Mouse (Mus musculus): Measurements from ENCODE around the gene Gm17334.
A peak's percentile ranks its signal among the peaks of the same experiment; 100 is the strongest.

Gm17334 gene

DNA sequence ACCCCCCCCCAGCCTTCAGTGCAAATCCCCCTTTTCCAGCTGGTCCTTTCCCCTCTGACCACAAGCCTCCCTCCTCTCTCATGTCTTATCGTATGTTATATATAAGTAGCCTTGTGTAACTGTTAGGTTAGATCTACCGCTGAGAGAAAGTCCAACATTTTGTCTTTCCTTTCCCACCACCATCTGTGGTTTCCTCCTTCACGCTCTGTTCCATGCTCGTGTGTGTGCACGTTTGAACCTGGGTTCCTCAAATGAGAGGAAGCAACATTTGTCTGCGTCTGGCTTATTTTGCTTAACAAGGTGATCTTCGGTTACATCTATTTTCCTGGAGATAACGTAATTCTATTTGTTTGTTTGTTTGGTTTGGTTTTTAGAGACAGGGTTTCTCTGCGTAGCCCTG is 25.0 kb downstream of the Gm17334 start:
- no peak for DNase-seq (ENCODE audit: low spot score in 2 of 2)

DNA sequence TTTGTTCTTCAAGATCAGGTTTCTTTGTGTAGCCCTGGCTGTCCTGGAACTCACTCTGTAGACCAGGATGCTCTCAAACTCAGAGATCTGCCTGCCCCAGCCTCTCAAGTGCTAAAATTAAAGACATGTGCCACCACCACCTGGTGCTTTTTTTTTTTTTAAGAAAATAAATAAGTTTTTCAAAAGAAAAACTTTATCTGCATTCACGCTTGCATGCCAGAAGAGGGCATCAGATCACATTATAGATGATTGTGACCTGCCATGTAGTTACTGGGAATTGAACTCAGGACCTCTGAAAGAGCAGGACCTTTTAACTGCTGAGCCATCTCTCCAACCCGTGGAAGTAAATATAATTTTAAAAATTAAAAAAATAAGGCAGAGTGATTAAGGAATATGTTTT is 27.7 kb downstream of the Gm17334 start:
- DNase-seq (ENCODE audit: low spot score in 2 of 2): no peak

DNA sequence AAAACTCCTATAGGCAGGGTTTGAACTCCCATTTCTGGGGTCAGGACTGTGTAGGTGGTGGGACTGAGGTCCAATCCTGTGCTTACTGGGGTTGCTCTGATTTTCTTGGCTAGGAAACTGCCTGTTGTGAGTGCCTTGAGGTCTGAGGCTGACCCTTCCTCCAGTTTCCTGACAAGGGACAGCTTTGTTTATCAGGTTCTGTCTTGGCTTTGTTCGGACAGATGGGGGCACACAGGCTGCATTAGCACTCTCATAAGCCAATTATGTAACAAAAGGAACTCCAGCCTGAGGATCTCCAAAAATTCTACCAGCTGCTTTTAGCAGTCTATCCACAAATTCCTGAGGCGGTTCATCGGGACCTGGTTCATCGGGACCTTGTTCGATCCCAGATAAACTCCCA is 30.6 kb downstream of the Gm17334 start:
- no peak for DNase-seq (ENCODE audit: low spot score in 2 of 2)

DNA sequence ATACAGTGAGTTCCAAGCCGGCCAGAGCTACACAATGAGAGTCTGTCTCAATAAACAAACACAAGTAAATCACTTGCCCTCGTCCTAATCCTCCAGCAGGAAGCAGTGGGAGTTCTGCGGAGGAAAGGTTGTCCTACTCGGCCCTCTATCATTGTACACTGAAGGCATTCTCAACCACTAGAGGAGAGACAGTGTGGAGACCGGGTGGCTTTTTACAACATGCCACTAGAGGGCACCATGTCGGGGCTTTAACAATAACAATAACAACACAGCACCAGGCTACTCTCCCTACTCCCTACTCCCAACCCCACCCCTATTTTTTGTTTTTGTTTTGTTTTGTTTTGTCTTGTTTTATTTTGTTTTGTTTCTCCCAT is 35.4 kb downstream of the Gm17334 start:
- DNase-seq (ENCODE audit: low spot score in 2 of 2): peak; percentile 10 to 39

DNA sequence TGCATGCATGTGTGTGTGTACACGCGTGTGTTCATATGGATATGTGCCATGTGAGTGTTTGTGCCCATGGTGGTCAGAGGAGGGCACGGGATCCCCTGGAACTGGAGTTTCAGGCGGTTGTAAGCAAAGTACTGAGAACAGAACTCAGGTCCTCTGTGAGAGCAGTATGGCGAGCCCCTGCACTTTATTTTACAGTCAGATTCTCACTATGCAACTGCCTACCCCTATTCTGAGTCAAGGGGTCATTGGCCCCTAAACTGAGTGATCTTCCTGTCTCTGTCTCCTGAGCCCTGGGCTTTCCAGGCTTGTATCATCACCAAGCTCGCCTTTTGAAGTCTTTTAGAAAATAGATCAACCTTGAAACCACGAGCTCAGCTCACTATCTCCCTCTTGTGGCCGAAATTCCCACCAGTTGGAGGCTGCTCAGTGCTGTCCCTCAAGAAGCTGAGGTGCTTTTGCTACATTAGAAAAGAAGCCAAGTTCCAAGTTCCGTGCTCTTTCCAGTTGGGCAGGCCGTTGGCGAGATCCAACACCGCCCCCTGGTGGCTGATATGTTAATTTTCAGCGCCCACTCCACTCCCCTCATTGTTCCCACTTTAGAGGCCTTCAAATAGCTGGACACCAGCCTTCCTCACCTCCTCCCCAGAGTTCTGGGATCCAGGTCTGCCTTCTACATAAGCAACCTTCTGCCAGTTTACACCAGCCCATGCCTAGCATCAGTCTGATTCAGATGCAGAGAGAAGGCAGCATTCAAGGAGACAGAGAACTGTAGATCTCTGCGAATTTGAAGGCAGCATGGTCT is 36.0 kb downstream of the Gm17334 start:
- peak; percentile 46 to 63 for DNase-seq (ENCODE audit: low spot score in 2 of 2)

DNA sequence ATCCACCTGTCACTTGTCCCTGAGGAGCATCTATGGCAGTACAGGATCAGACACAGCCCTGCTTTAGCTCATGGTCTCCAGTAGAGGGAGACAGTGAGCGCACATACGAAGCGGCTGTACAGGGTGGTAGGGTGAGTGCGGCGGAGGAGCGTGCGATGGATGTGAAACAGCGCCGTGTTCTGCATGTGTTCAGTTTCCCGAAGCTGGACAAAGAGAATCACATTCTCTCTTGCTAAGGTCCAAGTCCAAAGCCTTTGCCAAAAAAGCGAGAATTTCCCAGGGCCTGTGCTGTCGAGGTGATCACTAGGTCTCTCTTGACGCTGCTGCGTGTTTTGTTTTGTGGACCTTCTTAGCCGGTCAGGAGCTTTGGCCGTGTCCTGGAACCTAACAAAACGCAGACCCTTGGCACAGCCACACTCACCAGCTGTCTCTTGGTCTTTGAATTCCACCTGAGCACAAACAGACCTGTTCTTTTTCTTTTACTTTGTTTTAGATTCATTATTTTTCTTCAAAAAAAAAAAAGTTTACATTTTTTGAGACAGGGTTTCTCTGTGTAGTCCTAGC is 37.2 kb downstream of the Gm17334 start:
- DNase-seq (ENCODE audit: low spot score in 2 of 2): peak; percentile 20 to 40

DNA sequence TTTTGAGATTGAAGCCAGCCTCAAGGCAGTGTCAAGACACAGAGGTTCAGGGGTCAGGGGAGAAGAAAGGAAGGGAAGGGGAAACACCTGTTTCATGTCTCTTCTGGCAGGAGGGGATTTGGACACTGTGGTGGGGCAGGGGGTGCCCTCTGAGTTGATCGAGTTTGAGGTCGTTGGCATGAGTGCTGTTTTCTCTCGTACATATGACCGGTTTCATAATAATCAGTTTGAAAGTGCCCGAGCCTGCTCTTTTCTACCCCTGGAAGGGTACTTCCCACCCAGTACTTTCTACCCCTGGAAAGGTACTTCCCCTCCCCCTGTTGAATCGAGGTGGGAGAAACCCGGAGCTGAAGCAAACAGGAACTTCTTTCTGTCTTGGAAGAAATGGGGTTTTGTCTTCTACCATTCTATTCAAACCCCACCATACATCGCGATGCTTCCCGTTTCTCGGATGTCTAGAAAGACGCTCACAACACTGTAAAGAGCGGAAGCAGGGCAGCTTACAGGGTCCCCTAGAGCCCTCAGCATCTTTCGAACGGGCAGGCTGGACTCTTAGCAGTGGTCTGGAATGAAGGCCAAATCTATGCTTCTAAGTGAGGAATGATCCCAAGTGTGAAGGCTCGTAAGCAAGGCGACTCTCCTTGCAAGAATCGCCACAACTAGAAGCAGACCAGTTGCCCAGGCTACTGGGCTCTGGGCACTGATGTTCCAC is 37.9 kb downstream of the Gm17334 start:
- DNase-seq (ENCODE audit: low spot score in 2 of 2): no peak

DNA sequence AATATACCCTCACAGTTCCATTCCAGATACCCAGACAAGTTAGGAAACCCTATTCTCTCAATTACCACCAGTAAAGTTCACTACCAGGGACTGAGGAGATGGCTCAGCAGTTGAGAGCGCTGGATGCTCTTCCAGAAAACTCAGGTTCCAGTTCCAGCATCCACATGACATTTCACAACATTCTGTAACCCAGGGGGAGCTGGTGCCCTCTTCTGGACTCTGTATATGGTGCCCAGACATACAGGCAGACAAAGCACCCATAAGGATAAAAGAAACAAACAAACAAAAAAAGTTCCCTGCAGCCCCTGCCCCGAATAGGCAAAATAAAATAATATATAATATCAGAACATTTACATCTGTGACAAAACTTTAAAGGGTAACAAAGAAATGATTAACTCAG is 38.6 kb downstream of the Gm17334 start:
- no peak for DNase-seq (ENCODE audit: low spot score in 2 of 2)

DNA sequence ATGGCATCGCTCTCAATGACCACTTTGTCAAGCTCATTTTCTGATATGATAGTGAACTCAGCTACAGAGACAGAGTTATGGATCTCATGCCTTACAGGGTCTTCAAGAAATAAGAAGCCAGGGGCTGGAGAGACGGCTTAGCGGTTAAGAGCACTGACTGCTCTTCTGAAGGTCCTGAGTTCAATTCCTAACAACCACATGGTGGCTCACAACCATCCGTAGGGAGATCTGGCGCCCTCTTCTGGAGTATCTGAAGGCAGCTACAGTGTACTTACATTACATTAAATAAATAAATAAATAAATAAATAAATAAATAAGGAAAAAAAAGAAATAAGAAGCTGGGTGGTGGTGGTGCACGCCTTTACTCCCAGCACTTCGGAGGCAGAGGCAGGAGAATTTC is 39.2 kb downstream of the Gm17334 start:
- DNase-seq (ENCODE audit: low spot score in 2 of 2): no peak

DNA sequence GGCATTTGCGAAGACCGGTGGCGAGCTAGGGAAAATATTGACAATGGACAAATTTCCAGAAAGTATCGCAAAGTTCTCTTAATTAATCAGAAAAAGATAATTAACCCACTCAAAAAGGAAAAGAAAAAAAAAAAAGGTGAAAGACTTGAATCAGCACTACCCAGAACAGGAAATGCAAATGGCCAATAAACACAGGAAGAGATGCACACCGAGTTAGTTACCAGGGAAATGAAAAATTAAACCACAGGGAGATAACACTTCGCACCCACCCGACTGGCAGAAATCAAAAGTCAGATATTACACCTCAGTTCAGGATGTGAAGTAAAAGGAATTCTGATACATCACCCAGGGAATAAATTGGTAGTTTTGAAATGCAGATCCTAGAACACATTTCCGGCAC is 40.7 kb downstream of the Gm17334 start:
- no peak for DNase-seq (ENCODE audit: low spot score in 2 of 2)

DNA sequence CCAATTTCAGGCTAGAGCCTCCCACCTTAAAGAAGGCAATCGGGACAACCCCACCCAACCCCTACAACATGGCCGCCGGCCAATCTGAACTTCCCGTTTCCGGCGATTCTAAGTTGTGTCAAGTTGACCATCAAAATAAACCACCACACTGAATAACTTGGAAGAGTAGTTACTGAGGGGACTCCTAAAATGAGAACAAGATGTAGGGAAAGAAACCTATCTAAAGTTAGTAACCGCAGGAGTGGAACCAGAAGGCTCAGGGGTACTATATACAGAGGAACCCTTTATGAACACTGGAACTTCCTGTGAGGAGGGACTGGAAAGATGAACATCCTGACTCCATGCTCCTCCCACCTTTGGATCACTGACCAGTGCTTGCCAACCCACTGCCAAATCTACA is 41.5 kb downstream of the Gm17334 start:
- DNase-seq (ENCODE audit: low spot score in 2 of 2): no peak
